12 mouse cellular contexts compared by ENCODE assay signal in the genomic region with DNA sequence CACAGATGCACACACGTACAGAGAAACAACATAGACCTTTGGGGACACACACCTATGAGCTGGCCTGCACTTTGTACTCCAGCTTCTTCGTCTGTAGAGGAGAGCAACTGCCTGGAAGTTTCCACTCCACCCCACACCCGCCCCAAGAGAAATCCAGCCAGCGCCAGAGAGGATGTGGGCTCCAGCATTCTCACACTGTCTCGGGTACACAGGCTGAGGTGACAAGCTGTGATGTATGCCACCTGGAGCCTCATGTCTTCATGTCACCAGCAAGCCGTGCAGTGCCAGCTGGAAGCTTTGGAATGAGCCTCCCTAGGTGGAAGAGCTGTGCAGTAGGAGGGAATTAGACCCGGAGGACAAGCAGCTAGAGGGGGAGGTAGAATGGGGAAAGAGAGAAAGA.
A peak's percentile ranks its signal among the peaks of the same experiment; 100 is the strongest.
DNase-seq lines count a peak whose midpoint lies in the region; ATAC-seq lines count a peak whose summit lies in the region.
"Had no signal": no experiment of that assay in that cellular context is flagged by ENCODE, and none has a peak within 500 bp of the region (broad histone marks: within the 10 kb centered on the region; RNA-seq: fewer than 3 reads in every experiment).

No protein-coding gene starts in this region.

- DNase-seq in kidney, adult 18-20 months, result no peak
- peak; percentile 85 to 86 for DNase-seq in frontal cortex, adult 2 months (ENCODE audit: extremely low spot score in 1 of 2, low spot score in 1 of 2)
- peak; percentile 59 to 72 for DNase-seq in kidney, postnatal 4 days
- DNase-seq in lung, postnatal 25 days (ENCODE audit: low spot score), result peak; percentile 26
- DNase-seq in hindbrain, embryonic 10.5 days (ENCODE audit: low spot score), result no peak
- no peak for DNase-seq in cerebellum, postnatal 36 days
- no peak for DNase-seq in cerebellum, postnatal 10 days

- H3K9ac ChIP-seq in kidney, embryonic 16.5 days (replicated peaks; ENCODE audit: low read length), result no peak overlapping the region
- H3K9ac ChIP-seq: embryonic facial prominence, embryonic 12.5 days; neural tube, embryonic 13.5 days; stomach, embryonic 15.5 days had no signal

- WGBS in kidney, embryonic 16.5 days, result 34% methylated on average over 7 of the region's 7 CpGs
- 74% methylated on average over 7 of the region's 7 CpGs for WGBS in hindbrain, embryonic 10.5 days

- peak; percentile 90 for ATAC-seq in kidney, embryonic 16.5 days (ENCODE audit: low FRiP score, low TSS enrichment)

- H3K4me3 ChIP-seq in kidney, embryonic 16.5 days (ENCODE audit: low read length), result no peak overlapping the region
- no peak overlapping the region for H3K4me3 ChIP-seq in hindbrain, embryonic 10.5 days
- H3K4me3 ChIP-seq: embryonic facial prominence, embryonic 12.5 days; heart, adult 2 months; neural tube, embryonic 13.5 days; stomach, embryonic 15.5 days had no signal

- H3K4me1 ChIP-seq in kidney, embryonic 16.5 days (ENCODE audit: insufficient read depth, low read length), result peaks cover 15% of the 10 kb centered on the region; the same call in 1 of the 2 replicates
- H3K4me1 ChIP-seq in hindbrain, embryonic 10.5 days (replicated peaks), result peaks cover 24% of the 10 kb centered on the region

- no peaks in the 10 kb centered on the region for H3K9me3 ChIP-seq in kidney, embryonic 16.5 days (ENCODE audit: low read length)
- H3K9me3 ChIP-seq in hindbrain, embryonic 10.5 days, result no peaks in the 10 kb centered on the region
- H3K9me3 ChIP-seq: embryonic facial prominence, embryonic 12.5 days; neural tube, embryonic 13.5 days; stomach, embryonic 15.5 days had no signal

- H3K36me3 ChIP-seq in kidney, embryonic 16.5 days (ENCODE audit: insufficient read depth, low read length), result no peaks in the 10 kb centered on the region
- no peaks in the 10 kb centered on the region for H3K36me3 ChIP-seq in hindbrain, embryonic 10.5 days
- H3K36me3 ChIP-seq: embryonic facial prominence, embryonic 12.5 days; neural tube, embryonic 13.5 days; stomach, embryonic 15.5 days had no signal

- H3K27me3 ChIP-seq in kidney, embryonic 16.5 days (ENCODE audit: insufficient read depth, low read length), result no peaks in the 10 kb centered on the region
- no peaks in the 10 kb centered on the region for H3K27me3 ChIP-seq in hindbrain, embryonic 10.5 days (ENCODE audit: insufficient read depth, poor library complexity, severe bottlenecking)
- H3K27me3 ChIP-seq: embryonic facial prominence, embryonic 12.5 days; neural tube, embryonic 13.5 days; stomach, embryonic 15.5 days had no signal

- H3K27ac ChIP-seq in kidney, embryonic 16.5 days (ENCODE audit: low read length), result no peak overlapping the region
- no peak overlapping the region for H3K27ac ChIP-seq in hindbrain, embryonic 10.5 days
- H3K27ac ChIP-seq: embryonic facial prominence, embryonic 12.5 days; heart, adult 2 months; neural tube, embryonic 13.5 days; stomach, embryonic 15.5 days had no signal

- H3K4me2 ChIP-seq in kidney, embryonic 16.5 days (replicated peaks; ENCODE audit: low read depth, low read length), result no peak overlapping the region
- H3K4me2 ChIP-seq: embryonic facial prominence, embryonic 12.5 days; neural tube, embryonic 13.5 days; stomach, embryonic 15.5 days had no signal

Comparison
In these comparisons a context has a peak if more than half of its experiments do, and no peak if none do; other contexts are left out.
1. DNase-seq: peak in frontal cortex, adult 2 months (2 of 2), kidney, postnatal 4 days (2 of 2) and lung, postnatal 25 days (single experiment); none in kidney, adult 18-20 months (single experiment), hindbrain, embryonic 10.5 days (single experiment), cerebellum, postnatal 36 days (0 of 2) and cerebellum, postnatal 10 days (0 of 2).